Mouse (Mus musculus) liver, adult 2 months (tissue): ENCODE measurements at regions not wholly inside any gene's neighbourhood (a gene's known extent, or its start where the extent isn't known, plus 50 kb on each side); places are given as distances from the start of the nearest gene placed in this dataset.

Source experiments
- CTCF ChIP-seq: fragments of 200-500 bp; IDR thresholded peaks from 2 replicates; pipeline ENCODE4 v1.5.1; 2011; ENCODE audit warnings: low read depth, low read length, control low read depth
- POLR2A ChIP-seq: fragments of 200-500 bp; IDR thresholded peaks from 2 replicates; pipeline ENCODE4 v1.6.1; 2011; ENCODE audit warnings: low read length, control low read depth; ENCODE audit not compliant: insufficient read depth; ENCODE audit errors: extremely low read depth

DNA sequence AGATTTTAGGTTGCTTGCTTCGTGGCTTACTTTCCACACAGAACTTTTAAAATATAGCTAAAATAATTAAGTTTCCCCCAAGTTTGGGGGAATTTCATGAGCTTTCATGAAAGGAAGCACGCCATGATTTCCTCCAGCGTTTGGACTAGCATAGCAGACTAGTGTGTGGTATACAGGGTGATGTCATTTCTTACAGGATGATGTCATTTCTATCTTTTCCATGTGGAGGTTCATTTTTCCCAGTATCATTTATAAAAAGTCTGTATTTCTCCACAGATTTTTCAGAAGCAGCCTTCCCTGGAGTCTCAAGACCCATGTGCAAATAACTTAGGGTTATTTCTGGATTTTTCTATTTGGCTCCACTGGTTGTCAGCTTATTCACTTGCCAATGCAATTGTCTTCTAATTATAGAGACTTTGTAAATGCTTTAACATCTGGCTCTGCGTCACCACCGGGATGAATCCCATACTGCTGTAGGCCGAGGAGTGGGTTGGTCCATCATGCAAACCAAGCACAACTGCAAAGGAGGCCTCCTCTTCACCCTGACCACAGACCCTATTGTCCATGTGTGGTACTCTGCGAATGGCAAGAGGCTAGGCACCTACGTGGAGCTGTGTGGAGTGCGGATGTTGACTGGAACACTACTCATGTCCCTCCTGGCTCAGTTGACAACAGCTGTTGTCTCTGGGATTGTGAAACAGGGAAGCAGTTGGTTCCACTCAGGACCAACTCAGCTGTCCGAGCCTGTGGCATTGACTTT is 85.4 kb upstream of the Arid2 start:
- TF ChIP-seq POLR2A (no peak), CTCF (no peak)
